8 mouse cellular contexts compared by ENCODE assay signal in genomic region chr11:82914711-82915352, GRCm38 (mm10). TPM values are rescaled to one million over a fixed set of nuclear protein-coding genes. Genes with fewer than 3 reads are reported as not detected.
DNase-seq lines count a peak whose midpoint lies in the region; ATAC-seq and TF ChIP-seq lines count a peak whose summit lies in the region.

No protein-coding gene starts in this region.

- peaks cover 49% of the 10 kb centered on the region for H3K27me3 ChIP-seq in embryonic facial prominence, embryonic 10.5 days (replicated peaks; ENCODE audit: low read depth, poor library complexity, severe bottlenecking)
- H3K27me3 ChIP-seq in limb, embryonic 15.5 days: peaks cover 11% of the 10 kb centered on the region; the same call in 1 of the 2 replicates
- 0 out of 2 replicates have a peak, but pooled peaks cover 5% of the 10 kb centered on the region for H3K27me3 ChIP-seq in midbrain, postnatal 0 days (ENCODE audit: insufficient read depth, low read length)

- peak; percentile 100 for TF ChIP-seq CTCF in midbrain, postnatal 0 days (IDR thresholded peaks at IDR 0.05)

- 9% methylated on average over 16 of the region's 16 CpGs for WGBS in embryonic facial prominence, embryonic 10.5 days
- WGBS in limb, embryonic 15.5 days: 6% methylated on average over 16 of the region's 16 CpGs
- WGBS in midbrain, postnatal 0 days: 8% methylated on average over 16 of the region's 16 CpGs

- H3K9me3 ChIP-seq in embryonic facial prominence, embryonic 10.5 days: no peaks in the 10 kb centered on the region
- no peaks in the 10 kb centered on the region for H3K9me3 ChIP-seq in limb, embryonic 15.5 days
- no peaks in the 10 kb centered on the region for H3K9me3 ChIP-seq in midbrain, postnatal 0 days (ENCODE audit: low read length)

- no peaks in the 10 kb centered on the region for H3K36me3 ChIP-seq in embryonic facial prominence, embryonic 10.5 days (replicated peaks)
- no peaks in the 10 kb centered on the region for H3K36me3 ChIP-seq in limb, embryonic 15.5 days
- H3K36me3 ChIP-seq in midbrain, postnatal 0 days (ENCODE audit: insufficient read depth, low read length): no peaks in the 10 kb centered on the region

- H3K4me1 ChIP-seq in embryonic facial prominence, embryonic 10.5 days: peaks cover 5% of the 10 kb centered on the region; the same call in 1 of the 2 replicates
- no peaks in the 10 kb centered on the region for H3K4me1 ChIP-seq in limb, embryonic 15.5 days
- no peaks in the 10 kb centered on the region for H3K4me1 ChIP-seq in midbrain, postnatal 0 days (ENCODE audit: insufficient read depth, low read length)

- peak; percentile 79 for DNase-seq in 416B (ENCODE audit: low read depth)
- peak; percentile 88 for DNase-seq in adrenal gland, postnatal 10 days
- DNase-seq in embryonic facial prominence, embryonic 10.5 days (ENCODE audit: low spot score): peak; percentile 86
- peak; percentile 47 to 71 for DNase-seq in heart, adult 9 months (ENCODE audit: low spot score in 2 of 2)
- peak; percentile 45 to 76 for DNase-seq in kidney, adult 8-10 months
- DNase-seq in midbrain, postnatal 0 days (ENCODE audit: low spot score): peak; percentile 81
- peak; percentile 38 to 50 for DNase-seq in spleen, postnatal 36 days (ENCODE audit: low spot score in 2 of 2)

- no peak overlapping the region for H3K9ac ChIP-seq in limb, embryonic 15.5 days
- H3K9ac ChIP-seq in midbrain, postnatal 0 days (replicated peaks; ENCODE audit: low read length, poor library complexity, severe bottlenecking): no peak overlapping the region

- peak overlapping the region; percentile 41 for H3K4me3 ChIP-seq in embryonic facial prominence, embryonic 10.5 days
- no peak overlapping the region for H3K4me3 ChIP-seq in limb, embryonic 15.5 days
- H3K4me3 ChIP-seq in midbrain, postnatal 0 days (ENCODE audit: low read depth, low read length): no peak overlapping the region

- H3K27ac ChIP-seq in embryonic facial prominence, embryonic 10.5 days (replicated peaks): no peak overlapping the region
- no peak overlapping the region for H3K27ac ChIP-seq in limb, embryonic 15.5 days
- no peak overlapping the region for H3K27ac ChIP-seq in midbrain, postnatal 0 days (ENCODE audit: low read depth, low read length)

- ATAC-seq in limb, embryonic 15.5 days (ENCODE audit: insufficient number of reproducible peaks, low FRiP score, low TSS enrichment, low read depth): no peak
- ATAC-seq in midbrain, postnatal 0 days (ENCODE audit: low FRiP score): 0 out of 2 replicates have a peak, but pooled peaks have one; percentile 52

- peak overlapping the region; percentile 24; the same call in 1 of the 2 replicates for H3K4me2 ChIP-seq in limb, embryonic 15.5 days
- peak overlapping the region; percentile 36 for H3K4me2 ChIP-seq in midbrain, postnatal 0 days (ENCODE audit: low read depth, low read length, poor library complexity, severe bottlenecking)

RNA-seq across cellular contexts. Expression of gene Unc45b, which starts 4.5 kb away (rescaled TPM):
- total RNA-seq in adrenal gland, postnatal 10 days (2021): 10 to 100 TPM; 18.7 to 30.4 TPM
- polyA plus RNA-seq in embryonic facial prominence, embryonic 10.5 days (2016; fragmentation: Nextera tagmentation; extraction: Ambion mirVana): 0.32 and 0.91 TPM in 2 replicates
- 15.6 and 35.8 TPM in 2 replicates for polyA plus RNA-seq in limb, embryonic 15.5 days (2015; fragmentation: Nextera tagmentation; extraction: Ambion mirVana)
- 0.05 and 0.19 TPM in 2 replicates for total RNA-seq in midbrain, postnatal 0 days (2014; rRNA removed)
- 2.9 and 3.1 TPM in 2 replicates for polyA plus RNA-seq in midbrain, postnatal 0 days (2015; fragmentation: Nextera tagmentation; extraction: Ambion mirVana)

RNA-seq across cellular contexts. Expression of gene Nle1, which starts 6.6 kb away (rescaled TPM):
- 10 to 100 TPM; 18.6 to 22.0 TPM for total RNA-seq in adrenal gland, postnatal 10 days (2021)
- 41.2 and 45.6 TPM in 2 replicates for polyA plus RNA-seq in embryonic facial prominence, embryonic 10.5 days (2016; fragmentation: Nextera tagmentation; extraction: Ambion mirVana)
- 31.6 and 32.4 TPM in 2 replicates for polyA plus RNA-seq in limb, embryonic 15.5 days (2015; fragmentation: Nextera tagmentation; extraction: Ambion mirVana)
- total RNA-seq in midbrain, postnatal 0 days (2014; rRNA removed): 24.9 and 28.7 TPM in 2 replicates
- polyA plus RNA-seq in midbrain, postnatal 0 days (2015; fragmentation: Nextera tagmentation; extraction: Ambion mirVana): 29.8 and 30.1 TPM in 2 replicates

RNA-seq across cellular contexts. Expression of gene Fndc8, which starts 22.9 kb away (rescaled TPM):
- under 1 TPM in 1 of 2 experiments, not detected in 1; 0.30 TPM for total RNA-seq in adrenal gland, postnatal 10 days (2021)
- 0.26 and 0.35 TPM in 2 replicates for polyA plus RNA-seq in embryonic facial prominence, embryonic 10.5 days (2016; fragmentation: Nextera tagmentation; extraction: Ambion mirVana)
- 0.12 and 0.37 TPM in 2 replicates for polyA plus RNA-seq in limb, embryonic 15.5 days (2015; fragmentation: Nextera tagmentation; extraction: Ambion mirVana)
- not detected in 2 replicates for total RNA-seq in midbrain, postnatal 0 days (2014; rRNA removed)
- 0.22 and 0.27 TPM in 2 replicates for polyA plus RNA-seq in midbrain, postnatal 0 days (2015; fragmentation: Nextera tagmentation; extraction: Ambion mirVana)

RNA-seq across cellular contexts. Expression of gene Rad51d, which starts 24.4 kb away (rescaled TPM):
- 10 to 100 TPM; 14.8 to 19.3 TPM for total RNA-seq in adrenal gland, postnatal 10 days (2021)
- polyA plus RNA-seq in embryonic facial prominence, embryonic 10.5 days (2016; fragmentation: Nextera tagmentation; extraction: Ambion mirVana): 13.7 and 14.7 TPM in 2 replicates
- 12.7 and 15.4 TPM in 2 replicates for polyA plus RNA-seq in limb, embryonic 15.5 days (2015; fragmentation: Nextera tagmentation; extraction: Ambion mirVana)
- total RNA-seq in midbrain, postnatal 0 days (2014; rRNA removed): 8.4 and 11.2 TPM in 2 replicates
- polyA plus RNA-seq in midbrain, postnatal 0 days (2015; fragmentation: Nextera tagmentation; extraction: Ambion mirVana): 11.0 and 11.2 TPM in 2 replicates

RNA-seq across cellular contexts. Expression of gene Slfn5, which starts 36.3 kb away (rescaled TPM):
- total RNA-seq in adrenal gland, postnatal 10 days (2021): 10 to 100 TPM; 46.0 to 46.6 TPM
- 0.26 and 0.31 TPM in 2 replicates for polyA plus RNA-seq in embryonic facial prominence, embryonic 10.5 days (2016; fragmentation: Nextera tagmentation; extraction: Ambion mirVana)
- 3.1 and 3.4 TPM in 2 replicates for polyA plus RNA-seq in limb, embryonic 15.5 days (2015; fragmentation: Nextera tagmentation; extraction: Ambion mirVana)
- 3.9 and 4.0 TPM in 2 replicates for total RNA-seq in midbrain, postnatal 0 days (2014; rRNA removed)
- 2.0 and 2.5 TPM in 2 replicates for polyA plus RNA-seq in midbrain, postnatal 0 days (2015; fragmentation: Nextera tagmentation; extraction: Ambion mirVana)
